10 mouse cellular contexts compared by ENCODE assay signal in the genomic region with DNA sequence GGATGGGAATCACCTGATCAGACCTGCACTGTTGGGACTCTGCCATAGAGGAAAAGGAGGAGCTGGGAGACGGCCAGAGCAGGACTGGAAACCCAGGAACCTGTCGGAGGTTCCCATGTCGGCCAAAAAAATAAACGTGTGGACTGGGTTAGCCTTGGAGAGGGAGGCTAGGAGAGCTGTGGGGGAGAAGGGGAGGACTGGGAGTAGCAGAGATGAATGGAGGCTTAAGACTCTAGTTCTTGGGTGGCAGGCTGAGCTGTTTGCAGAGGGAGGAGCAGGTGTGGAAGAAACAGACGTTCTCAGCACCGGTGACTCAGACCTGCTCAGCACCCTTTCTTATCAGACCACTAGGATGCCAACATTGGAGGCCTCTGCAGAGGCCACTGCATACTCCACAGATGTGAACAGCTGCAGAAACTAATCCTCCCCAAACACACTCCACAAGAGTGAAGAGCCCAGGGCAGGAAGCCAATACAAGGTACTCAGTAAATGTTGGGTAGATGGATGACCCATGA. TPM values are rescaled to one million over a fixed set of nuclear protein-coding genes. Genes with fewer than 3 reads are reported as not detected.
A peak's percentile ranks its signal among the peaks of the same experiment; 100 is the strongest.
DNase-seq lines count a peak whose midpoint lies in the region; ATAC-seq and TF ChIP-seq lines count a peak whose summit lies in the region.
"Had no signal": no experiment of that assay in that cellular context is flagged by ENCODE, and none has a peak within 500 bp of the region (broad histone marks: within the 10 kb centered on the region; RNA-seq: fewer than 3 reads in every experiment).

No protein-coding gene starts in this region.

- H3K4me3 ChIP-seq in heart, embryonic 13.5 days = no peak overlapping the region
- no peak overlapping the region for H3K4me3 ChIP-seq in stomach, postnatal 0 days (ENCODE audit: low read depth, low read length)

- WGBS in heart, embryonic 13.5 days = 28% methylated on average over 6 of the region's 6 CpGs
- 21% methylated on average over 6 of the region's 6 CpGs for WGBS in stomach, postnatal 0 days

- ATAC-seq in heart, embryonic 13.5 days (ENCODE audit: extremely low read depth, insufficient number of reproducible peaks, low FRiP score, low TSS enrichment) = no peak
- peak; percentile 75 for ATAC-seq in stomach, postnatal 0 days (ENCODE audit: low FRiP score, low TSS enrichment)

- H3K9ac ChIP-seq in heart, embryonic 13.5 days = no peak overlapping the region
- no peak overlapping the region for H3K9ac ChIP-seq in stomach, postnatal 0 days (ENCODE audit: low read length)
- H3K9ac ChIP-seq: liver, embryonic 14.5 days had no signal

- H3K27ac ChIP-seq in heart, embryonic 13.5 days (replicated peaks) = no peak overlapping the region
- peak overlapping the region; percentile 53 for H3K27ac ChIP-seq in stomach, postnatal 0 days (replicated peaks)
- H3K27ac ChIP-seq: embryonic facial prominence, embryonic 15.5 days; liver, embryonic 14.5 days had no signal

- peak overlapping the region; percentile 100; the same call in 1 of the 2 replicates for H3K4me2 ChIP-seq in heart, embryonic 13.5 days
- no peak overlapping the region for H3K4me2 ChIP-seq in stomach, postnatal 0 days (replicated peaks; ENCODE audit: low read depth)

- DNase-seq in heart, postnatal 4 days = no peak
- peak; percentile 48 for DNase-seq in urinary bladder, postnatal 14 days (ENCODE audit: low spot score)
- DNase-seq in urinary bladder, postnatal 10 days (ENCODE audit: low spot score) = no peak
- peak; percentile 49 to 60 for DNase-seq in lung, adult 18-20 months
- DNase-seq in stomach, postnatal 0 days (ENCODE audit: low spot score) = peak; percentile 76
- no peak for DNase-seq in Muller cell, postnatal 12 days (ENCODE audit: inconsistent ontology term)
- no peak for DNase-seq in heart, adult 8-10 months (ENCODE audit: low spot score)

- peaks cover 10% of the 10 kb centered on the region for H3K36me3 ChIP-seq in heart, embryonic 13.5 days
- H3K36me3 ChIP-seq in stomach, postnatal 0 days (ENCODE audit: control insufficient read depth, insufficient read depth, low read length) = no peaks in the 10 kb centered on the region
- H3K36me3 ChIP-seq: embryonic facial prominence, embryonic 15.5 days had no signal

- peaks cover 13% of the 10 kb centered on the region for H3K27me3 ChIP-seq in heart, embryonic 13.5 days (replicated peaks)
- no peaks in the 10 kb centered on the region for H3K27me3 ChIP-seq in stomach, postnatal 0 days (ENCODE audit: control insufficient read depth, insufficient read depth, low read length)
- H3K27me3 ChIP-seq: embryonic facial prominence, embryonic 15.5 days had no signal

- H3K9me3 ChIP-seq in heart, embryonic 13.5 days = no peaks in the 10 kb centered on the region
- no peaks in the 10 kb centered on the region for H3K9me3 ChIP-seq in stomach, postnatal 0 days (ENCODE audit: control insufficient read depth, low read length)
- H3K9me3 ChIP-seq: embryonic facial prominence, embryonic 15.5 days had no signal

- H3K4me1 ChIP-seq in heart, embryonic 13.5 days = peaks cover 23% of the 10 kb centered on the region
- H3K4me1 ChIP-seq in stomach, postnatal 0 days (replicated peaks; ENCODE audit: control insufficient read depth, insufficient read depth) = peaks cover 3% of the 10 kb centered on the region; the same call in 1 of the 2 replicates

- no peak for TF ChIP-seq CTCF in stomach, postnatal 0 days (IDR thresholded peaks at IDR 0.05; ENCODE audit: low read depth)

- TF ChIP-seq EP300 in stomach, postnatal 0 days (optimal IDR thresholded peaks at IDR 0.05) = no peak

RNA-seq across cellular contexts. Expression of a gene that starts 1.9 kb away (rescaled TPM):
- 3.3 and 4.6 TPM in 2 replicates for polyA plus RNA-seq in heart, embryonic 13.5 days (2015; fragmentation: Nextera tagmentation; extraction: Ambion mirVana)
- 1 to 10 TPM; 3.0 to 3.6 TPM for total RNA-seq in heart, postnatal 4 days (2021)
- 8.4 and 8.9 TPM in 2 replicates for polyA plus RNA-seq in stomach, postnatal 0 days (2015; fragmentation: Nextera tagmentation; extraction: Ambion mirVana)
- 1 to 10 TPM; 3.2 to 6.4 (median 4.5) TPM for total RNA-seq in heart, adult 8-10 months (2022)

RNA-seq across cellular contexts. Expression of a gene that starts 43.2 kb away (rescaled TPM):
- 38.7 and 45.2 TPM in 2 replicates for polyA plus RNA-seq in heart, embryonic 13.5 days (2015; fragmentation: Nextera tagmentation; extraction: Ambion mirVana)
- 10 to 100 TPM; 74.7 to 79.8 TPM for total RNA-seq in heart, postnatal 4 days (2021)
- 7.6 and 8.3 TPM in 2 replicates for polyA plus RNA-seq in stomach, postnatal 0 days (2015; fragmentation: Nextera tagmentation; extraction: Ambion mirVana)
- total RNA-seq in heart, adult 8-10 months (2022) = 10 to 100 TPM; 62.7 to 80.9 (median 72.0) TPM

Comparison
In these comparisons a context has a peak if more than half of its experiments do, and no peak if none do; other contexts are left out.
1. DNase-seq: peak in urinary bladder, postnatal 14 days (single experiment), lung, adult 18-20 months (2 of 2) and stomach, postnatal 0 days (single experiment); none in heart, postnatal 4 days (single experiment), urinary bladder, postnatal 10 days (single experiment), Muller cell, postnatal 12 days (single experiment) and heart, adult 8-10 months (single experiment).